Mouse (Mus musculus) intestine, postnatal 0 days (tissue): ENCODE results near the gene Rabl3. TPM values are rescaled to one million over a fixed set of nuclear protein-coding genes. Genes with fewer than 3 reads are reported as not detected.

ENCODE experiments used
- ATAC-seq: fragments of 200-750 bp; cut with Nextera tagmentation; 2 replicates; pipeline ENCODE4 v1.8.0; 2017; ENCODE audit warnings: mild to moderate bottlenecking, moderate TSS enrichment, moderate library complexity
- H3K27ac ChIP-seq: fragments of 300-500 bp; sonication (generic); 2 replicates; pipeline ENCODE4 v1.5.1; 2014; ENCODE audit warnings: mild to moderate bottlenecking, low read depth, low read length, moderate library complexity
- H3K27me3 ChIP-seq: fragments of 300-500 bp; sonication (generic); replicated peaks from 2 replicates; pipeline ENCODE4 v1.6.1; 2014; ENCODE audit warnings: low read length, mixed read lengths; ENCODE audit not compliant: control insufficient read depth, insufficient read depth
- H3K36me3 ChIP-seq: fragments of 300-500 bp; sonication (generic); 2 replicates; pipeline ENCODE4 v1.6.1; 2014; ENCODE audit warnings: mild to moderate bottlenecking, moderate library complexity; ENCODE audit not compliant: control insufficient read depth, insufficient read depth
- H3K4me1 ChIP-seq: fragments of 300-500 bp; sonication (generic); replicated peaks from 2 replicates; pipeline ENCODE4 v1.6.1; 2014; ENCODE audit warnings: antibody characterized with exemption, low read length, mixed read lengths; ENCODE audit not compliant: control insufficient read depth, insufficient read depth
- H3K4me2 ChIP-seq: fragments of 300-500 bp; sonication (generic); replicated peaks from 2 replicates; pipeline ENCODE4 v1.6.1; 2014; ENCODE audit warnings: low read depth, mild to moderate bottlenecking, moderate library complexity
- H3K4me3 ChIP-seq: fragments of 300-500 bp; sonication (generic); 2 replicates; pipeline ENCODE4 v1.5.1; 2014; ENCODE audit warnings: low read depth, low read length
- H3K9ac ChIP-seq: fragments of 300-500 bp; sonication (generic); 2 replicates; pipeline ENCODE4 v1.6.1; 2014; ENCODE audit warnings: mild to moderate bottlenecking, low read depth, low read length
- H3K9me3 ChIP-seq: fragments of 300-500 bp; sonication (generic); 2 replicates; pipeline ENCODE4 v1.6.1; 2016; ENCODE audit warnings: mixed run types; ENCODE audit not compliant: control insufficient read depth
- CTCF ChIP-seq: sonication (generic); IDR thresholded peaks from 2 replicates; pipeline ENCODE4 v1.5.1; 2016; ENCODE audit warnings: low read depth, mild to moderate bottlenecking, control low read depth, antibody characterized with exemption, moderate library complexity
- WGBS: fragments of 180-500 bp; shearing (Covaris S2); extraction: QIAGEN DNeasy Blood & Tissue Kit; methylation state at CpG from one replicate; pipeline ENCODE4 v1.1.7; 2014; 5-methylcytosine and 5-hydroxymethylcytosine counted together
- polyA plus RNA-seq: library from polyadenylated mRNA; unstranded; fragments of >200 nt; fragmentation: Nextera tagmentation; extraction: Ambion mirVana; gene quantifications from 2 replicates; pipeline ENCODE4 v1.2.1, GENCODE M21; 2015

The Rabl3 gene
- polyA plus RNA-seq, 1 experiment from 2014 or later: 25.6 TPM

DNA sequence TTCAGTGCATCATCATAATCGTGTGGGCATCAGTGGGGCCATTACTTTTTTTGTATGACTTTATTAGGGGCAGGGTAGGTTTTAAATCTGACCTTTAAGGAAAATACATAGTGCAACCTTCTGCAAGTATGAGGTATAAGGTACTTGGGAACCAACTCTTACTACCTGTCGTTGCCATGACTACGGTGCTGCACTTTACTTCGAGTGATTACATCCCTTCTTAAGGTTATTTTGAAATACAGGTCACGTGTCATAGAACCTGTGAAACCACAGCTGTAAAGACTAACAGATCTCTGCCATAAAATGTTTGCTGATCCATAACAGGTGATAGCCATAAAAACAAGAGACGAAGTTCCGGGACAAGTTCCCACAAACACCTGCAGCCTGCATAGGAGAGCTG is 58.8 kb downstream of the Rabl3 start:
- no peak for TF ChIP-seq CTCF
- H3K4me1 ChIP-seq: no peaks in the 10 kb centered on the region
- H3K4me3 ChIP-seq: no peak overlapping the region
- no peaks in the 10 kb centered on the region for H3K27me3 ChIP-seq
- H3K9me3 ChIP-seq: no peaks in the 10 kb centered on the region
- H3K9ac ChIP-seq: no peak overlapping the region
- peak overlapping the region; percentile 35; the same call in 1 of the 2 replicates for H3K27ac ChIP-seq
- no peak overlapping the region for H3K4me2 ChIP-seq
- H3K36me3 ChIP-seq: no peaks in the 10 kb centered on the region
- WGBS: 51% methylated on average over 7 of the region's 7 CpGs
- ATAC-seq: peak; percentile 89

DNA sequence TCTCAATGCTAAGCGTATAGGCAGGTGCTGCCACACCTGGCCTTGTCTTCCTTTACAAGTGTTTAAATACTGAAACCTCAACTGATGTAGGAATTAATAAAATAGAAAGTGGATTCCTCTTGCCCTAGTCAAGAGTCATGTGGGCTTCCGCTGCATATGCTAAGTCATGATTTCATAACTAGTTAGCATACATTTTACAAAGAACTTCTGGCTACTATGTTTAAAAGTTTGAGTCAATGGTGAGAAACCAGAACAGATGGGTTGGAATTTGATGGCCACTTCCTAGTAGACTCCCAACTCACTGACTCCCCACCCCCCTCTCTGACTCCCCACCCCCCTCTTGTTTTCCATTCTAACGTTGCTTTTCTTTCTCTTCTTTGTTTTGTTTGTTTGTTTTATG is 59.6 kb downstream of the Rabl3 start:
- no peak overlapping the region for H3K27ac ChIP-seq
- 73% methylated on average over 3 of the region's 3 CpGs for WGBS
- no peak overlapping the region for H3K9ac ChIP-seq
- no peak for ATAC-seq
- H3K36me3 ChIP-seq: no peaks in the 10 kb centered on the region
- H3K9me3 ChIP-seq: no peaks in the 10 kb centered on the region
- H3K27me3 ChIP-seq: no peaks in the 10 kb centered on the region
- H3K4me1 ChIP-seq: no peaks in the 10 kb centered on the region
- H3K4me2 ChIP-seq: no peak overlapping the region
- TF ChIP-seq CTCF: no peak
- H3K4me3 ChIP-seq: no peak overlapping the region

DNA sequence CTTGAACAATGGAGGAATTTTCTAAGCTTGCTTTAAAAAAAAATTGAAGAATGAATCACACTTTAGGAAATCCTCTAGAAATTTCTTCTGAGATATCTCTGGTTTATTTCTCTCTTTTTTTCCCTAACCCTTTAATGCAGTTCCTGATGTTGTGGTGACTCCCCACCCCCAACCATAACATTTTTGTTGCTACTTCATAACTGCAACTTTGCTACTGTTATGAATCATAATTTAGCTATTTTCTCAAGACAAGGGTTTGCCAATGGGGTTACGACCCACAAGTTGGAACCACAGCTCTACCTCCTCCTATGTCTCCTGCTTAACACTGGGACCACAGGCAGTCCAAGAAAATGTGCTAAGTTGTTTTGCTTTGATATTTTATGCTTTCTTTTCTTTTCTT is 63.7 kb downstream of the Rabl3 start:
- no peak overlapping the region for H3K4me3 ChIP-seq
- no peaks in the 10 kb centered on the region for H3K4me1 ChIP-seq
- WGBS: 93% methylated on average over 1 of the region's 1 CpGs
- H3K9ac ChIP-seq: no peak overlapping the region
- H3K4me2 ChIP-seq: no peak overlapping the region
- no peak overlapping the region for H3K27ac ChIP-seq
- H3K36me3 ChIP-seq: no peaks in the 10 kb centered on the region
- no peaks in the 10 kb centered on the region for H3K9me3 ChIP-seq
- ATAC-seq: no peak
- TF ChIP-seq CTCF: no peak
- no peaks in the 10 kb centered on the region for H3K27me3 ChIP-seq

DNA sequence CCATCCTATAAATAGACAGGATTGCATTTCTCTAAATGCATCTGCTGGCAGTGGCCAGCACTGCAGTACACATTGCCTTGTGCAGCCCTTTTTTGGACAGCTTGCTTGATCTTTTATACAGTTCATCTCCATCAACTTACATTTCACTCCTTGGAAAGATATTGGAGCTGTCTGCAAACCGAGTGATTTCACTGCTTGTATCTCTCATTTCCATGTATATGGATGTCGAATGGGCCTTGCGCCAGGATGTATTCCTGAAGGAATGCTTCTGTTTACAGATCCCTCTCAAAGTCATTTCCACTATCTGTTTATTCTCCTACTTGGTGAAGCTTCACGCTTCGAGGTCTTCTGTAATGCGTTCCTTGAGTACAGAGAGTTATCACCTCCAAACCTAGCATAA is 64.6 kb downstream of the Rabl3 start:
- TF ChIP-seq CTCF: no peak

DNA sequence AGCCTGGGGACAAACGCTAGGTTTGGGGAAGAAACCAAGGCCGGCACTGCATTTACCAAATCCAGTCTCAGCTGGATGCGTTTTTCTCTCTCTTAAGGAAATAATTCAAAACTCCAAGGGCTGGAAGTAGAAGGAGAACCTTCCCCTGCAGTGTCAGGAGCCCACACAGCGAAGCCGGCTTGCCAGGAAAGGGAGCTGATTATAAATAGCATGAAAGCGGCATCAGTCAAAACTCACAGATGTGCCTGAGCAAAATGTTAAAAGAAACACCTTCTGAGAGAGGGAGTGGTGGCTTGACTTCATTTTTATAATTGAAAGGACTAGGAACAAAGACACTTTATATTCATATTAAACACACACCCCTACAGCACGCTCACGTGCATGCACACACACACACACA is 70.6 kb downstream of the Rabl3 start:
- 84% methylated on average over 8 of the region's 8 CpGs for WGBS

More for the DNA sequence above, 64.6 kb downstream of the Rabl3 start:
- Histone ChIP-seq H3K4me3 (no peak overlapping the region), H3K27ac (no peak overlapping the region), H3K27me3 (no peaks in the 10 kb centered on the region), H3K9ac (no peak overlapping the region), H3K4me2 (no peak overlapping the region), H3K4me1 (no peaks in the 10 kb centered on the region), H3K9me3 (no peaks in the 10 kb centered on the region), H3K36me3 (no peaks in the 10 kb centered on the region)
- 65% methylated on average over 6 of the region's 6 CpGs for WGBS
- no peak for ATAC-seq

DNA sequence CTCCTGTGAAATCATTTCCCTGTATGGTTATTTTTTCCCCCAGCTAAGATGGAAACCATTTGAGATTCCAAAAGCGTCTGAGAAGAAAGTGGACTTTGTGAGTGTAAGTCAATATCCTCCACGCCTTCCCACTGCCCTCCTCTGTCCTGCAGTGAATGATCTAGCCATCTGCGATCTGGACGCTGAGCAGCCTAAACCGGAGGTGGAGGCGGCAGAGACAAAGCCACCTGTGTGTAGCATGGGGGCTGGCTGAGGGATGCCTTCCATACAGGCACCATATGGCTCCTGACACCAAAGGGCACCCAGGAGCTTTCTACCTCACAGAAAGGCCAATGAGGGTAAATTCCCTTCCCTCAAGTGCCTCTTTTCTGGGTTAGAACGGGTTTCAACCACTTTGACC is 71.4 kb downstream of the Rabl3 start:
- Histone ChIP-seq H3K27me3 (no peaks in the 10 kb centered on the region), H3K9ac (no peak overlapping the region), H3K9me3 (no peaks in the 10 kb centered on the region), H3K4me1 (no peaks in the 10 kb centered on the region), H3K27ac (no peak overlapping the region), H3K4me3 (no peak overlapping the region), H3K4me2 (no peak overlapping the region), H3K36me3 (no peaks in the 10 kb centered on the region)
- ATAC-seq: no peak
- no peak for TF ChIP-seq CTCF
- WGBS: 73% methylated on average over 7 of the region's 7 CpGs

More for the DNA sequence above, 70.6 kb downstream of the Rabl3 start:
- Histone ChIP-seq H3K27ac (no peak overlapping the region), H3K36me3 (no peaks in the 10 kb centered on the region), H3K27me3 (no peaks in the 10 kb centered on the region), H3K4me3 (no peak overlapping the region), H3K4me1 (no peaks in the 10 kb centered on the region), H3K9ac (no peak overlapping the region), H3K9me3 (no peaks in the 10 kb centered on the region), H3K4me2 (no peak overlapping the region)
- ATAC-seq: no peak
- no peak for TF ChIP-seq CTCF

DNA sequence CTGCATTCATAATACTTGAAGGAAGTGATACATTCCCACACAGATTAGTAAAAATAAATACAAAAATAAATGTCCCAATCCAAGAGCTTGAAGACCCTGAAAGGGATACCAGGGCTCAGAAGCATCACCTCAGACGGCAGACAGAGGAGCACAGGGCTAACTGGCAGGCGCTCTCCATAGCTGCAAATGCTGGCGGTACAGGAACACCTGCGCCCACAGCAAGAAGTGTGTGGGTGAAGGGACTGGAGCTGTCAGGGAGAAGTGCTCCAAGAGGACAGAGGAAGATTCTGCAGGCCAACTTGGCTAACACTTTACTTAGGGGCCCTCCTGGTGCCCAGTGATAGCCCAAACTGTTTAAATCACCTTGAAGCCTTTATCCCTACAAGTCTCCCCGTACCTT is 72.3 kb downstream of the Rabl3 start:
- H3K27ac ChIP-seq: no peak overlapping the region
- WGBS: 92% methylated on average over 5 of the region's 5 CpGs
- H3K27me3 ChIP-seq: no peaks in the 10 kb centered on the region
- no peaks in the 10 kb centered on the region for H3K4me1 ChIP-seq
- ATAC-seq: no peak
- TF ChIP-seq CTCF: no peak
- no peaks in the 10 kb centered on the region for H3K36me3 ChIP-seq
- H3K4me2 ChIP-seq: no peak overlapping the region
- H3K4me3 ChIP-seq: no peak overlapping the region
- no peaks in the 10 kb centered on the region for H3K9me3 ChIP-seq
- H3K9ac ChIP-seq: no peak overlapping the region
